Comparison of ENCODE assay signal across 9 mouse cellular contexts in the genomic region with DNA sequence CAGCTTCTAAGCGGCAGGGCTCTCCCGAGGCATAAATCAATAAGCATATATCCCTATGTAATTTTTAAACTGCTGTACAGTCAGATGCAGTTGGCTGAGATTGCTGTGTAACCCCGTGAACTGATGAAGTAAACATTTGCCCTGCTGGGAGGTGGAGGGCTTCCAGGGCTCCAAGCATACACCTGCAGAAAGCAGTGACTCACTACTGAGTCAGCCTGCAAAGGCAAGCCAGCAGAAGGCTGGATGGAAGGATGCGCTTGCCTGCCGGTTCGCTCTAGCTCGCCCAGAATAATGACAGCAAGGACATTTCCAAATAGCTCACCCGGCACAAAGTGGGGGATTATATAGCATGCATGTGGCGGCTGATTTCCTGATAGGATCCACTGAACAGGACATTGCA.
DNase-seq lines count a peak whose midpoint lies in the region; ATAC-seq lines count a peak whose summit lies in the region.
"Had no signal": no experiment of that assay in that cellular context is flagged by ENCODE, and none has a peak within 500 bp of the region (broad histone marks: within the 10 kb centered on the region; RNA-seq: fewer than 3 reads in every experiment).

No protein-coding gene starts in this region.

- no peak overlapping the region for H3K27ac ChIP-seq in liver, embryonic 11.5 days (ENCODE audit: low read depth, low read length)

- WGBS in liver, embryonic 11.5 days, result 62% methylated on average over 9 of the region's 9 CpGs

- no peak overlapping the region for H3K4me3 ChIP-seq in liver, embryonic 11.5 days (ENCODE audit: low read depth, low read length)

- peak; percentile 7 for DNase-seq in cerebellum, adult 11-12 months
- DNase-seq in cerebellum, adult 11 months, result no peak
- peak; percentile 5 for DNase-seq in liver
- no peak for DNase-seq in liver, embryonic 11.5 days (ENCODE audit: low spot score)
- peak; percentile 44 to 78 for DNase-seq in left cerebral cortex, postnatal 25 days (ENCODE audit: low spot score in 2 of 2)
- peak; percentile 22 to 51 for DNase-seq in right cerebral cortex, postnatal 36 days (ENCODE audit: low spot score in 2 of 2)
- DNase-seq in ovary, postnatal 36 days (ENCODE audit: low spot score), result no peak
- DNase-seq: heart, postnatal 4 days had no signal

- H3K9me3 ChIP-seq in liver, embryonic 11.5 days (ENCODE audit: control insufficient read depth, low read length), result no peaks in the 10 kb centered on the region

- no peaks in the 10 kb centered on the region for H3K4me1 ChIP-seq in liver, embryonic 11.5 days (replicated peaks; ENCODE audit: control insufficient read depth, insufficient read depth, low read length)

- ATAC-seq in liver, embryonic 11.5 days (replicated peaks; ENCODE audit: low FRiP score), result no peak
- no peak for ATAC-seq in megakaryocyte-erythroid progenitor cell, adult 5-6 weeks (replicated peaks; ENCODE audit: low FRiP score, low TSS enrichment, poor library complexity, severe bottlenecking)

- H3K27me3 ChIP-seq in liver, embryonic 11.5 days (replicated peaks; ENCODE audit: control insufficient read depth, insufficient read depth, low read length), result no peaks in the 10 kb centered on the region

- no peak overlapping the region for H3K4me2 ChIP-seq in liver, embryonic 11.5 days

- intact Hi-C loops in left cerebral cortex, postnatal 25 days (cut with DNase I), result no loop called here

- H3K36me3 ChIP-seq in liver, embryonic 11.5 days (ENCODE audit: control insufficient read depth, insufficient read depth, low read length), result no peaks in the 10 kb centered on the region

- no peak overlapping the region for H3K9ac ChIP-seq in liver, embryonic 11.5 days (ENCODE audit: low read depth, low read length)

Comparison
In these comparisons a context has a peak if more than half of its experiments do, and no peak if none do; other contexts are left out.
1. DNase-seq: peak in cerebellum, adult 11-12 months (single experiment), liver (single experiment), left cerebral cortex, postnatal 25 days (2 of 2) and right cerebral cortex, postnatal 36 days (2 of 2); none in cerebellum, adult 11 months (single experiment), liver, embryonic 11.5 days (single experiment) and ovary, postnatal 36 days (single experiment).